Mouse (Mus musculus) frontal cortex, adult (tissue): ENCODE results near the gene Cd248.

Experiments
- ATAC-seq: cut with Nextera tagmentation; 2 replicates; pipeline ENCODE4 v1.9.2; 2017; ENCODE audit warnings: mild to moderate bottlenecking, moderate library complexity, mixed read lengths; ENCODE audit not compliant: low TSS enrichment

Gene Cd248

GRCm38 (mm10) chr19:5067867-5068569 lies at the start of gene Cd248:
Gene Cd248, plus strand, starts transcription at chr19:5068078.
- no peak for ATAC-seq

- no peak for ATAC-seq
These were observed 49.7 kb upstream of the Cd248 start for GRCm38 (mm10) chr19:5018191-5018590.

GRCm38 (mm10) chr19:5021416-5021815 lies 46.5 kb upstream of the Cd248 start:
- ATAC-seq: no peak

- peak; percentile 95 for ATAC-seq
These were observed 44.0 kb upstream of the Cd248 start, which contains the start of gene Slc29a2 for GRCm38 (mm10) chr19:5023621-5024479. Gene Slc29a2, plus strand, starts transcription at chr19:5023860.

- ATAC-seq: no peak
These were observed 41.8 kb upstream of the Cd248 start for GRCm38 (mm10) chr19:5026111-5026510.

- no peak for ATAC-seq
These were observed 35.2 kb upstream of the Cd248 start for GRCm38 (mm10) chr19:5032686-5033085.

GRCm38 (mm10) chr19:5036577-5036976 lies 31.3 kb upstream of the Cd248 start:
- ATAC-seq: no peak

- 0 out of 2 replicates have a peak, but pooled peaks have one; percentile 22 for ATAC-seq
These were observed 30.0 kb upstream of the Cd248 start for GRCm38 (mm10) chr19:5037678-5038571.

GRCm38 (mm10) chr19:5038709-5039156 lies 29.1 kb upstream of the Cd248 start, which contains the start of the genes B4gat1 and AC124502.3:
Gene B4gat1, plus strand, starts transcription at chr19:5038826.
Gene AC124502.3, plus strand, starts transcription at chr19:5038891.
- ATAC-seq: peak; percentile 88

- ATAC-seq: no peak
These were observed 28.4 kb upstream of the Cd248 start for GRCm38 (mm10) chr19:5039301-5040114.

- peak; percentile 50 for ATAC-seq
These were observed 26.9 kb upstream of the Cd248 start, which contains the start of gene Brms1 for GRCm38 (mm10) chr19:5040862-5041523. Gene Brms1, plus strand, starts transcription at chr19:5041354.

GRCm38 (mm10) chr19:5041588-5041987 lies 26.3 kb upstream of the Cd248 start:
- ATAC-seq: no peak; the same call in 1 of the 2 replicates

- no peak for ATAC-seq
These were observed 22.3 kb upstream of the Cd248 start for GRCm38 (mm10) chr19:5045531-5045930.

- ATAC-seq: peak; percentile 42
These were observed 19.5 kb upstream of the Cd248 start for GRCm38 (mm10) chr19:5048138-5049056.

GRCm38 (mm10) chr19:5049325-5049724 lies 18.6 kb upstream of the Cd248 start:
- ATAC-seq: no peak

- ATAC-seq: peak; percentile 55
These were observed 17.6 kb upstream of the Cd248 start, which contains the start of gene Rin1 for GRCm38 (mm10) chr19:5050047-5050905. Gene Rin1, plus strand, starts transcription at chr19:5050481.

GRCm38 (mm10) chr19:5051031-5051430 lies 16.8 kb upstream of the Cd248 start:
- ATAC-seq: no peak

GRCm38 (mm10) chr19:5051515-5051914 lies 16.4 kb upstream of the Cd248 start:
- ATAC-seq: no peak
